Comparison of ENCODE assay signal across 8 mouse cellular contexts in genomic region chr11:72960723-72961071, GRCm38 (mm10). TPM values are rescaled to one million over a fixed set of nuclear protein-coding genes. Genes with fewer than 3 reads are reported as not detected.
DNase-seq lines count a peak whose midpoint lies in the region; ATAC-seq lines count a peak whose summit lies in the region.

No protein-coding gene starts in this region.

- no peaks in the 10 kb centered on the region for H3K36me3 ChIP-seq in neural tube, embryonic 11.5 days (ENCODE audit: control insufficient read depth, insufficient read depth, low read length)
- no peaks in the 10 kb centered on the region for H3K36me3 ChIP-seq in forebrain, embryonic 14.5 days (ENCODE audit: control insufficient read depth, insufficient read depth, low read length)
- H3K36me3 ChIP-seq in liver, embryonic 11.5 days (ENCODE audit: control insufficient read depth, insufficient read depth, low read length): no peaks in the 10 kb centered on the region
- H3K36me3 ChIP-seq in stomach, embryonic 14.5 days (ENCODE audit: control insufficient read depth, insufficient read depth, low read length): no peaks in the 10 kb centered on the region

- H3K4me1 ChIP-seq in neural tube, embryonic 11.5 days (ENCODE audit: control insufficient read depth, insufficient read depth, low read length): peaks cover 3% of the 10 kb centered on the region; the same call in 1 of the 2 replicates
- H3K4me1 ChIP-seq in forebrain, embryonic 14.5 days (ENCODE audit: control insufficient read depth, insufficient read depth, low read length): no peaks in the 10 kb centered on the region
- H3K4me1 ChIP-seq in liver, embryonic 11.5 days (replicated peaks; ENCODE audit: control insufficient read depth, insufficient read depth, low read length): peaks cover 28% of the 10 kb centered on the region
- peaks cover 49% of the 10 kb centered on the region for H3K4me1 ChIP-seq in stomach, embryonic 14.5 days (ENCODE audit: control insufficient read depth, insufficient read depth, low read length)

- ATAC-seq in neural tube, embryonic 11.5 days (ENCODE audit: insufficient read depth, low FRiP score, low TSS enrichment): no peak
- no peak for ATAC-seq in forebrain, embryonic 14.5 days
- ATAC-seq in liver, embryonic 11.5 days (replicated peaks; ENCODE audit: low FRiP score): 0 out of 2 replicates have a peak, but pooled peaks have one; percentile 1
- no peak for ATAC-seq in stomach, embryonic 14.5 days (ENCODE audit: insufficient number of reproducible peaks, insufficient read depth, low FRiP score, low read depth)

- H3K4me3 ChIP-seq in neural tube, embryonic 11.5 days (ENCODE audit: low read depth, low read length): peak overlapping the region; percentile 25
- peak overlapping the region; percentile 11 for H3K4me3 ChIP-seq in forebrain, embryonic 14.5 days (ENCODE audit: low read depth, low read length)
- peak overlapping the region; percentile 55 for H3K4me3 ChIP-seq in liver, embryonic 11.5 days (ENCODE audit: low read depth, low read length)
- peak overlapping the region; percentile 33 for H3K4me3 ChIP-seq in stomach, embryonic 14.5 days (ENCODE audit: low read depth, low read length)

- H3K9me3 ChIP-seq in neural tube, embryonic 11.5 days (ENCODE audit: control insufficient read depth, low read length): no peaks in the 10 kb centered on the region
- H3K9me3 ChIP-seq in forebrain, embryonic 14.5 days (replicated peaks; ENCODE audit: control insufficient read depth, low read length): no peaks in the 10 kb centered on the region
- H3K9me3 ChIP-seq in liver, embryonic 11.5 days (ENCODE audit: control insufficient read depth, low read length): no peaks in the 10 kb centered on the region
- H3K9me3 ChIP-seq in stomach, embryonic 14.5 days (ENCODE audit: control insufficient read depth, low read depth, low read length): no peaks in the 10 kb centered on the region

- H3K27ac ChIP-seq in neural tube, embryonic 11.5 days (ENCODE audit: low read depth, low read length): no peak overlapping the region
- H3K27ac ChIP-seq in forebrain, embryonic 14.5 days (ENCODE audit: low read depth, low read length): no peak overlapping the region
- no peak overlapping the region for H3K27ac ChIP-seq in liver, embryonic 11.5 days (ENCODE audit: low read depth, low read length)
- H3K27ac ChIP-seq in stomach, embryonic 14.5 days (ENCODE audit: low read length): no peak overlapping the region; the same call in 1 of the 2 replicates

- peaks cover 36% of the 10 kb centered on the region for H3K27me3 ChIP-seq in neural tube, embryonic 11.5 days (ENCODE audit: control insufficient read depth, insufficient read depth, low read length)
- peaks cover 31% of the 10 kb centered on the region for H3K27me3 ChIP-seq in forebrain, embryonic 14.5 days (replicated peaks; ENCODE audit: control insufficient read depth, insufficient read depth, low read length)
- peaks cover 30% of the 10 kb centered on the region for H3K27me3 ChIP-seq in liver, embryonic 11.5 days (replicated peaks; ENCODE audit: control insufficient read depth, insufficient read depth, low read length)
- peaks cover 8% of the 10 kb centered on the region; the same call in 1 of the 2 replicates for H3K27me3 ChIP-seq in stomach, embryonic 14.5 days (ENCODE audit: control insufficient read depth, insufficient read depth, low read length)

- no peak for DNase-seq in neural tube, embryonic 11.5 days (ENCODE audit: low spot score)
- no peak for DNase-seq in neural tube, embryonic 10.5 days (ENCODE audit: extremely low spot score, low spot score)
- DNase-seq in forebrain, embryonic 14.5 days (ENCODE audit: low spot score): no peak
- no peak for DNase-seq in liver, embryonic 11.5 days (ENCODE audit: low spot score)
- no peak for DNase-seq in right cerebral cortex, adult 2 months (ENCODE audit: low spot score in 2 of 2)
- no peak for DNase-seq in embryo, embryonic 9.5 days (ENCODE audit: extremely low spot score)
- no peak for DNase-seq in layer of hippocampus, adult 9-10 months (ENCODE audit: low spot score)

- WGBS in neural tube, embryonic 11.5 days: 3% methylated on average over 15 of the region's 15 CpGs
- 2% methylated on average over 15 of the region's 15 CpGs for WGBS in forebrain, embryonic 14.5 days
- 9% methylated on average over 15 of the region's 15 CpGs for WGBS in liver, embryonic 11.5 days
- WGBS in stomach, embryonic 14.5 days: 8% methylated on average over 15 of the region's 15 CpGs

- H3K9ac ChIP-seq in neural tube, embryonic 11.5 days (ENCODE audit: low read length): no peak overlapping the region
- H3K9ac ChIP-seq in forebrain, embryonic 14.5 days (ENCODE audit: low read length): no peak overlapping the region
- peak overlapping the region; percentile 57 for H3K9ac ChIP-seq in liver, embryonic 11.5 days (ENCODE audit: low read depth, low read length)
- H3K9ac ChIP-seq in stomach, embryonic 14.5 days (replicated peaks; ENCODE audit: low read depth, low read length): no peak overlapping the region

- peak overlapping the region; percentile 31 for H3K4me2 ChIP-seq in neural tube, embryonic 11.5 days (ENCODE audit: low read depth)
- H3K4me2 ChIP-seq in forebrain, embryonic 14.5 days (ENCODE audit: low read length): peak overlapping the region; percentile 39
- H3K4me2 ChIP-seq in liver, embryonic 11.5 days: peak overlapping the region; percentile 88
- peak overlapping the region; percentile 61 for H3K4me2 ChIP-seq in stomach, embryonic 14.5 days (replicated peaks; ENCODE audit: low read depth, low read length)

RNA-seq across cellular contexts. Expression of gene Atp2a3, which starts 0.3 kb away (rescaled TPM):
- 1.9 and 2.2 TPM in 2 replicates for polyA plus RNA-seq in neural tube, embryonic 11.5 days (2014; fragmentation: Nextera tagmentation; extraction: Ambion mirVana)
- polyA plus RNA-seq in forebrain, embryonic 14.5 days (2014; fragmentation: Nextera tagmentation; extraction: Ambion mirVana): 0.43 and 0.74 TPM in 2 replicates
- polyA plus RNA-seq in liver, embryonic 11.5 days (2014; fragmentation: Nextera tagmentation; extraction: Ambion mirVana): 23.5 and 25.9 TPM in 2 replicates
- 16.2 and 17.3 TPM in 2 replicates for polyA plus RNA-seq in stomach, embryonic 14.5 days (2014; fragmentation: Nextera tagmentation; extraction: Ambion mirVana)

RNA-seq across cellular contexts. Expression of gene P2rx1, which starts 38.2 kb away (rescaled TPM):
- 2.4 and 2.5 TPM in 2 replicates for polyA plus RNA-seq in neural tube, embryonic 11.5 days (2014; fragmentation: Nextera tagmentation; extraction: Ambion mirVana)
- 0.53 and 0.57 TPM in 2 replicates for polyA plus RNA-seq in forebrain, embryonic 14.5 days (2014; fragmentation: Nextera tagmentation; extraction: Ambion mirVana)
- polyA plus RNA-seq in liver, embryonic 11.5 days (2014; fragmentation: Nextera tagmentation; extraction: Ambion mirVana): 17.6 and 18.8 TPM in 2 replicates
- polyA plus RNA-seq in stomach, embryonic 14.5 days (2014; fragmentation: Nextera tagmentation; extraction: Ambion mirVana): 2.2 and 8.0 TPM in 2 replicates

RNA-seq across cellular contexts. Expression of gene Camkk1, which starts 58.1 kb away (rescaled TPM):
- polyA plus RNA-seq in neural tube, embryonic 11.5 days (2014; fragmentation: Nextera tagmentation; extraction: Ambion mirVana): 5.7 and 6.5 TPM in 2 replicates
- polyA plus RNA-seq in forebrain, embryonic 14.5 days (2014; fragmentation: Nextera tagmentation; extraction: Ambion mirVana): 8.0 and 10.8 TPM in 2 replicates
- polyA plus RNA-seq in liver, embryonic 11.5 days (2014; fragmentation: Nextera tagmentation; extraction: Ambion mirVana): 2.6 and 3.0 TPM in 2 replicates
- polyA plus RNA-seq in stomach, embryonic 14.5 days (2014; fragmentation: Nextera tagmentation; extraction: Ambion mirVana): 4.3 and 5.0 TPM in 2 replicates

Comparison
In these comparisons a context has a peak if more than half of its experiments do, and no peak if none do; other contexts are left out.
1. H3K4me2 ChIP-seq: peak in every context shown above with its lines; median percentile 88 in liver, embryonic 11.5 days; 61 in stomach, embryonic 14.5 days; 39 in forebrain, embryonic 14.5 days; 31 in neural tube, embryonic 11.5 days.